Mouse (Mus musculus): ENCODE measurements at regions not wholly inside any gene's neighbourhood (a gene's known extent, or its start where the extent isn't known, plus 50 kb on each side); places are given as distances from the start of the nearest gene placed in this dataset.

DNA sequence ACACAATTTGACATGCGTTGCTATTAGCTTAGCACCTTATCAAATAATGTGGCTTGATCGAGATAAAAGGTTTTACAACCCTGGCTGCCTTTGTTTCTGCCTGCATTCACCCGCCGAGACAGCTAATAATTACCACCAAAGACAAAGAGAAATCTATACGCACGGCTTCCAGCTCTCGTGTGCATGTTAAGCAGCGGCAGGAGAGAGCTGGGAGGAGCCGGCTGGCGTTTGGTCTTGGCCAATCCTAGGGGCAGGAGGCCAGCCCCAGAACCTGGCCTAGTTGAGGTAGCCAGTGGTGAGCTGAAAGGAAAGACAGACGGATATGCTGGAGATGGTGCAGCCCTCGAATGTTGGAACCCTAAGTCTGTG, 164.0 kb downstream of the Rps24 start:
- no peak for TF ChIP-seq POLR2A (IDR thresholded peaks at IDR 0.05; ENCODE audit: control insufficient read depth, low read depth, low read length)
- TF ChIP-seq CTCF (IDR thresholded peaks at IDR 0.05; ENCODE audit: control insufficient read depth, insufficient read depth, insufficient replicate concordance, low read depth, low read length), result no peak
